Mouse (Mus musculus) heart, postnatal 0 days (tissue): ENCODE measurements at regions not wholly inside any gene's neighbourhood (a gene's known extent, or its start where the extent isn't known, plus 50 kb on each side); places are given as distances from the start of the nearest gene placed in this dataset.
A peak's percentile ranks its signal among the peaks of the same experiment; 100 is the strongest.

Source experiments
- ATAC-seq: fragments of 200-750 bp; cut with Nextera tagmentation; 2 replicates; pipeline ENCODE4 v1.8.0; 2017; ENCODE audit warnings: low read depth, moderate number of reproducible peaks, moderate library complexity; ENCODE audit not compliant: insufficient read depth
- DNase-seq: peaks from one replicate; pipeline ENCODE4 v3.0.0-alpha.2; 2016; ENCODE audit warnings: low spot score
- H3K27ac ChIP-seq: fragments of 300-500 bp; sonication (generic); 2 replicates; pipeline ENCODE4 v1.5.1; 2014; ENCODE audit warnings: low read depth, mild to moderate bottlenecking
- H3K27me3 ChIP-seq: fragments of 300-500 bp; sonication (generic); 2 replicates; pipeline ENCODE4 v1.6.1; 2014; ENCODE audit warnings: low read length, mixed read lengths; ENCODE audit not compliant: control insufficient read depth, insufficient read depth
- H3K36me3 ChIP-seq: fragments of 300-500 bp; sonication (generic); replicated peaks from 2 replicates; pipeline ENCODE4 v1.6.1; 2014; ENCODE audit warnings: low read length, mixed read lengths; ENCODE audit not compliant: control insufficient read depth, insufficient read depth
- H3K4me1 ChIP-seq: fragments of 300-500 bp; sonication (generic); 2 replicates; pipeline ENCODE4 v1.6.1; 2014; ENCODE audit warnings: antibody characterized with exemption; ENCODE audit not compliant: control insufficient read depth, insufficient read depth
- H3K4me2 ChIP-seq: fragments of 300-500 bp; sonication (generic); 2 replicates; pipeline ENCODE4 v1.6.1; 2014; ENCODE audit warnings: low read depth, mild to moderate bottlenecking, low read length, moderate library complexity
- H3K4me3 ChIP-seq: fragments of 300-500 bp; sonication (generic); 2 replicates; pipeline ENCODE4 v1.5.1; 2014; ENCODE audit warnings: low read depth, low read length
- H3K9ac ChIP-seq: fragments of 300-500 bp; sonication (generic); replicated peaks from 2 replicates; pipeline ENCODE4 v1.6.1; 2014; ENCODE audit warnings: low read depth, low read length, mixed read lengths
- H3K9me3 ChIP-seq: fragments of 300-500 bp; sonication (generic); replicated peaks from 2 replicates; pipeline ENCODE4 v1.6.1; 2016; ENCODE audit warnings: low read length; ENCODE audit not compliant: control insufficient read depth
- CTCF ChIP-seq: IDR thresholded peaks from 2 replicates; pipeline ENCODE4 v1.5.1; 2016; ENCODE audit warnings: antibody characterized with exemption, control low read depth, low read depth
- EP300 ChIP-seq: IDR thresholded peaks from 2 replicates; pipeline ENCODE4 v1.6.1; 2016; ENCODE audit warnings: antibody characterized with exemption, low read depth
- WGBS: fragments of 180-500 bp; shearing (Covaris S2); extraction: QIAGEN DNeasy Blood & Tissue Kit; methylation state at CpG from one replicate; pipeline ENCODE4 v1.1.7; 2014; 5-methylcytosine and 5-hydroxymethylcytosine counted together

- Histone ChIP-seq H3K27me3 (no peaks in the 10 kb centered on the region), H3K9me3 (no peaks in the 10 kb centered on the region), H3K9ac (no peak overlapping the region), H3K4me3 (no peak overlapping the region), H3K36me3 (no peaks in the 10 kb centered on the region), H3K4me2 (no peak overlapping the region), H3K4me1 (peaks cover 27% of the 10 kb centered on the region), H3K27ac (peak overlapping the region; percentile 70)
- TF ChIP-seq EP300 (peak; percentile 70; the same call in 1 of the 2 replicates), CTCF (no peak)
- ATAC-seq (peak; percentile 81), DNase-seq (peak; percentile 64)
- 42% methylated on average over 2 of the region's 2 CpGs for WGBS
Observed at GRCm38 (mm10) chr4:95283789-95284188, 231.8 kb upstream of the Jun start.

GRCm38 (mm10) chr4:95284192-95284591 lies 232.2 kb upstream of the Jun start:
- no peak for ATAC-seq
- TF ChIP-seq EP300: no peak
- 0 out of 2 replicates have a peak, but pooled peaks have one; percentile 9 for TF ChIP-seq CTCF

GRCm38 (mm10) chr4:95284696-95285095 lies 232.7 kb upstream of the Jun start:
- no peak overlapping the region for H3K4me3 ChIP-seq
- TF ChIP-seq EP300 (no peak), CTCF (no peak)
- H3K9ac ChIP-seq: no peak overlapping the region
- no peak overlapping the region for H3K27ac ChIP-seq
- ATAC-seq (no peak), DNase-seq (no peak)
- H3K4me2 ChIP-seq: no peak overlapping the region
- H3K36me3 ChIP-seq: no peaks in the 10 kb centered on the region
- H3K9me3 ChIP-seq: no peaks in the 10 kb centered on the region
- H3K4me1 ChIP-seq: peaks cover 27% of the 10 kb centered on the region
- WGBS: 86% methylated on average over 1 of the region's 1 CpGs
- no peaks in the 10 kb centered on the region for H3K27me3 ChIP-seq

More at GRCm38 (mm10) chr4:95284192-95284591, 232.2 kb upstream of the Jun start:
- H3K27ac ChIP-seq: peak overlapping the region; percentile 70
- H3K9ac ChIP-seq: no peak overlapping the region
- 45% methylated on average over 2 of the region's 2 CpGs for WGBS
- H3K4me1 ChIP-seq: peaks cover 27% of the 10 kb centered on the region
- DNase-seq: no peak
- no peaks in the 10 kb centered on the region for H3K27me3 ChIP-seq
- H3K4me3 ChIP-seq: no peak overlapping the region
- no peaks in the 10 kb centered on the region for H3K9me3 ChIP-seq
- no peaks in the 10 kb centered on the region for H3K36me3 ChIP-seq
- H3K4me2 ChIP-seq: no peak overlapping the region

GRCm38 (mm10) chr4:95290321-95290720 lies 238.3 kb upstream of the Jun start:
- Histone ChIP-seq H3K4me1 (peaks cover 8% of the 10 kb centered on the region), H3K4me2 (no peak overlapping the region), H3K9me3 (no peaks in the 10 kb centered on the region), H3K27me3 (no peaks in the 10 kb centered on the region), H3K27ac (no peak overlapping the region), H3K36me3 (no peaks in the 10 kb centered on the region), H3K9ac (no peak overlapping the region), H3K4me3 (no peak overlapping the region)
- peak; percentile 5; the same call in 1 of the 2 replicates for TF ChIP-seq CTCF
- no peak for TF ChIP-seq EP300
- no peak for ATAC-seq
- no peak for DNase-seq
- 34% methylated on average over 4 of the region's 4 CpGs for WGBS

- Histone ChIP-seq H3K4me3 (no peak overlapping the region), H3K27me3 (no peaks in the 10 kb centered on the region), H3K9ac (no peak overlapping the region), H3K4me2 (no peak overlapping the region), H3K4me1 (no peaks in the 10 kb centered on the region), H3K27ac (no peak overlapping the region), H3K9me3 (no peaks in the 10 kb centered on the region), H3K36me3 (no peaks in the 10 kb centered on the region)
- DNase-seq (no peak), ATAC-seq (no peak)
- TF ChIP-seq CTCF (peak; percentile 50), EP300 (no peak)
- WGBS: 44% methylated on average over 4 of the region's 4 CpGs
Observed at GRCm38 (mm10) chr4:95294110-95294509, 242.1 kb upstream of the Jun start.

- H3K4me1 ChIP-seq: no peaks in the 10 kb centered on the region
- no peaks in the 10 kb centered on the region for H3K9me3 ChIP-seq
- no peak overlapping the region for H3K9ac ChIP-seq
- DNase-seq: no peak
- no peak for TF ChIP-seq EP300
- no peak for TF ChIP-seq CTCF
- H3K36me3 ChIP-seq: no peaks in the 10 kb centered on the region
- WGBS: 98% methylated on average over 2 of the region's 2 CpGs
- H3K27me3 ChIP-seq: no peaks in the 10 kb centered on the region
- H3K4me3 ChIP-seq: no peak overlapping the region
- no peak for ATAC-seq
- H3K4me2 ChIP-seq: no peak overlapping the region
- H3K27ac ChIP-seq: no peak overlapping the region
Observed at GRCm38 (mm10) chr4:95301907-95302306, 249.9 kb upstream of the Jun start.
